Mouse (Mus musculus): ENCODE data around the gene Itgad.
"Not testable (repeated sequence)": the region's sequence is repeated elsewhere in the genome, so short reads cannot be mapped to it uniquely, and the experiment has no call there.

Gene Itgad

DNA sequence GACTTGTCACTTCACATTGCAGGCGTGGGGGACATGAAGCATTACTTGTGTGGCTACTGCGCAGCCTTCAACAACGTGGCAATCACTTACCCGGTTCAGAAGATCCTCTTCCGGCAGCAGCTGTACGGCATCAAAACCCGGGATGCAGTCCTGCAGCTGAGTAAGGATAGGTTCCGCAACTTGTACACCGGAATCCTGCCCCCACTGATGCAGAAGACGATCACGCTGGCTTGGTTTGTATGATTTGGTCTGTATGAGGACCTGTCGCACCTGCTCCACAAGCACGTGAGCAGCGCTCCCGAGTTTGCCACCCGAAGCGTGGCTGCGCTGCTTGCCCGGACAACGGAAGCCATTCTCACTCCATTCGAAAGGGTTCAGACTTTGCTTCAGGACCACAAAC, at the start of gene Itgad:
Gene Itgad (plus strand): TSS at position 301 of the 400 bp plus-strand sequence.
- DNase-seq (ENCODE audit: extremely low spot score, low read depth, low spot score): no peak

DNA sequence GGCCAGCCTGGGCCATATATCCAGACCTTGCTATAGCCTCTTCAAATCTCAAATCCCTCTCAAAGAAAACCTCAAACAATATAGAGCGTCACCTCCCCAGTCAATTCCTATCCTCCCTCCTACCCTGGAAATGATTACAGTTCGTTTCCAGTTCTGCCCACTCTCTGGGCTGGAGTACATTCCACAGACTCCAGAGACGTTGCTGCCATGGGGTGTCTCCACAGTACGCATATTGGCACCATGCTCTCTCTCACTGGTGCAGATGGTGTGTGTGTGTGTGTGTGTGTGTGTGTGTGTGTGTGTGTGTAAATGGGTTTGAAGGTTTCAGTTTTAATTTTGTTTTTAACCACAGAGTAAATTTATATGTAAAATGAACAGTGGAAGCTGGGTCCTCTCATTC, 48.9 kb upstream of the Itgad start:
- DNase-seq (ENCODE audit: extremely low spot score, low read depth, low spot score): no peak

DNA sequence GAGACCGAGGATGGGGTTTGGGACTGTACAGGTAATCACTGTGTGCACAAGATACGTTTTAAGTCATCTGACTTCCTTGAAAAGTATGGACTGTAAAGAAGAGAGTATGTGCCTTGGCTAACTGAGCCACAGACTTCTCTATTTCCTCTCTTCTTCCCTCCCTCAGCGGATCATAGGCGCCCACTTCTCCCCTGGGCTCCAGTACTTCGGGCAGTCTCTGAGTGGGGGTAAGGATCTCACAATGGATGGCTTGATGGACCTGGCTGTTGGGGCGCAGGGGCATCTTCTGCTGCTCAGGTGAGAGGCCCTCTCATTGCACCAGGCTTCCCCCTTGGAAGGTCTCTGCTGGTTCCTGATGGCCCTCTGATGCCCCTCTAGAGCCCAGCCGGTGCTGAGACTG, 46.7 kb upstream of the Itgad start:
- DNase-seq (ENCODE audit: extremely low spot score, low read depth, low spot score): no peak

DNA sequence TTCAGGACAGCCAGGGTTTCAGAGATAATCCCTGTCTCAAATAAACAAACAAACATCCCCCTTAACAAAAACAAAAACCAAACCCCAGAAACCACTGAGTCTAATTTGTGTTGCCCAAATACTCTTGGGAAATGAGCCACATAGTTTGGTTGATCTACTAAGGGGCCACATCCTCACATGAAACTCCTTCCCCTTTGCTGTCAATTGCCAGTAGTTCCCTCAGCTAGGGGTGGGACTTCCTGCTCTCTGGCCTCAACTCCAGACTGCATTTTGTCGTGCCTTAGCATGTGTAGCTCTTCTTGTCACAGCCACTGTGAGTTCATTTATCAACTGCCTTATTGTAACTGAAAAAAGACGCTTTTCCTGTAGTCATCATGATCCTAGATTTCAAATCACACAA, 43.9 kb upstream of the Itgad start:
- no peak for DNase-seq (ENCODE audit: extremely low spot score, low read depth, low spot score)

DNA sequence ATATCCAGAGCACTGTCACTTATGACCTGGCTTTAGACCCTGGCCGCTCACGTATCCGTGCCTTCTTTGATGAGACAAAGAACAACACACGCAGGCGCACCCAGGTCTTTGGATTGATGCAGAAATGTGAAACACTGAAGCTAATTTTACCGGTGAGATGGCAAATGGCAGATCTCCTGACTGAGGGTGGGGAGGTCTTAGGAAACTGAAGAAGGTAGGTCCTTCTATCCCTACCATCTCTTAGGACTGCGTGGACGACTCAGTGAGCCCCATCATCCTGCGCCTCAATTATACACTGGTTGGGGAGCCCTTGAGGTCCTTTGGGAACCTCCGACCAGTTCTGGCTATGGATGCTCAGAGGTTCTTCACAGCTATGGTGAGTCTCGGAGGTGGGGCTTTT, 42.0 kb upstream of the Itgad start:
- DNase-seq (ENCODE audit: extremely low spot score, low read depth, low spot score): no peak

DNA sequence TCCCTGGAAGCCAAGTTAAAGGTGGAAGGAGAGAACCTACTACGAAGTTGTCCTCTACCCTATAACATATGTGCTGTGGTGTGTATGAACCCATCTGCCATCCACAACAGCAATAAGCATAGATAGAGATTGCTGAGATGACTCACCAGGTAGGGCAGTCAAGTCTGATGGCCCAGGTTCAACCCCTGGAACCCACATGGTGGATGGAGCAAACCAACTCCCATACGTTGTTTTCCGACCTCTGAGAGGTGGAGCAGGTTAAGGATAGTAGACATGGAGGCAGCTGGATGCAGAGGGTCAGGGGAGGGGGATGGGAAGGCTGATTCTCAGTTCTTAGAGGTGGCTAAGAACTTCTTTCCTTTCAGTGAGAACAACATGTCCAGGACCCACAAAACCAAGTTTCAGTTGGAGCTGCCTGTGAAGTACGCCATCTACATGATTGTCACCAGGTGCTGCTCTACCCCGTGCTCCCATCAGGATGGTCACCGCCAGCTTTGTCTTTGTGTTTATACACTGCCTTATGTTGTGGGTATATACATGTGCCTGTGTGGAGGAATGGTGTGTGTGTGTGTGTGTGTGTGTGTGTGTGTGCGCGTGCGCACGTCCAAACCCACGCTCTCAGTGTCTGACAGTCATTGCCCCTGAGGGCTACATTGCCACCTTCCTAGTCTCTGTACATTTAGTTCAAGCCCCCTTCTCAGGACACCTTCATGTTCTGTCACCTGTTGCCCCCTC, 39.6 kb upstream of the Itgad start:
- DNase-seq (ENCODE audit: extremely low spot score, low read depth, low spot score): no peak

DNA sequence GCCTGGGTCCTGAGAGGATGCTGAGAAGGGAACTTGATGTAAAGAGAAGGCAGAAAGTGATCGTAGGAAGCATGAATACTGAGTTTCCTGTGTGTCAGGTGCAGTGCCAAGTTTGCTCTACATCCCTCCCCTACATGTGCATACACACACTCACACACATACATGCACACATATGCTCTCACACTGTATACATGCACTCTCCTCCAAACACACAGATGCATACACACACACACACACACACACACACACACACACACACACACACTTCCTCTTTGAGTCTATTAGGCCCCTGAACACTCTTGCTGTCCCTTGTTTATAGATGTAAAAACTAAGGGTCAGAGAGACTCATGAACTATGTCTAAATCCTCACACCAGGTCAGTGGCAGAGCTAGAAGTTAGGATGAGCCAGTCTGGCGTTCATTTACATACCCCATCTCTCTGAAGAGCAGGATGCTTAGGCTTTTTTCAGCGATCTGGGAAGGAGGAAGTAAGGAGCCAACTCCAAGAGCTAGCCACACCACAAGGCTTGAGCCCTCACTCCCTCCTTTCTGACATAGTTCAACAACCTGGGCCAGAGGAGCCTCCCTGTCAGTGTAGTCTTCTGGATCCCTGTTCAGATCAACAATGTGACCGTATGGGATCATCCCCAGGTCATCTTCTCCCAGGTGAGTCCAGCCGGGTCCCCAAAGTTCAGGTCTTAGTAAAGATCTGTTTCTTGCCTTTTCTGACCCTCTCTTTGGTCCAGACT, 38.8 kb upstream of the Itgad start:
- DNase-seq (ENCODE audit: extremely low spot score, low read depth, low spot score): no peak

DNA sequence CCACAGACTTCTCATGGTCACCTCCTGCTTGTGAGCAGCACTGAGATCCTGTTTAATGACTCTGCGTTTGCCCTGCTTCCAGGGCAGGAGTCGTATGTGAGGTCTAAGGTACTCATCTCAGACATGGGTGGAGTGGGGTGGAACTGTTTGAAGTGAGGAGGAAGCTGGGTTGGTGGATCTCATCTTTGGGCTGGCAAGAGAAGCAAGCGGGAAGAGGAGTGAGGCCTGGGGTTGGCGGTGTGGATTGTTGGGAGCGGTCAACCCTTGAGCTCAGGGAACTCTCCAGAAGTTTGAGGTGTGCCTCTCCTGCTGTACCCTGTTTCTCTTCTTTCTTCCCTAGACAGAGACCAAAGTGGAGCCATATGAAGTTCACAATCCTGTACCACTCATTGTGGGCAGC, 37.8 kb upstream of the Itgad start:
- no peak for DNase-seq (ENCODE audit: extremely low spot score, low read depth, low spot score)

DNA sequence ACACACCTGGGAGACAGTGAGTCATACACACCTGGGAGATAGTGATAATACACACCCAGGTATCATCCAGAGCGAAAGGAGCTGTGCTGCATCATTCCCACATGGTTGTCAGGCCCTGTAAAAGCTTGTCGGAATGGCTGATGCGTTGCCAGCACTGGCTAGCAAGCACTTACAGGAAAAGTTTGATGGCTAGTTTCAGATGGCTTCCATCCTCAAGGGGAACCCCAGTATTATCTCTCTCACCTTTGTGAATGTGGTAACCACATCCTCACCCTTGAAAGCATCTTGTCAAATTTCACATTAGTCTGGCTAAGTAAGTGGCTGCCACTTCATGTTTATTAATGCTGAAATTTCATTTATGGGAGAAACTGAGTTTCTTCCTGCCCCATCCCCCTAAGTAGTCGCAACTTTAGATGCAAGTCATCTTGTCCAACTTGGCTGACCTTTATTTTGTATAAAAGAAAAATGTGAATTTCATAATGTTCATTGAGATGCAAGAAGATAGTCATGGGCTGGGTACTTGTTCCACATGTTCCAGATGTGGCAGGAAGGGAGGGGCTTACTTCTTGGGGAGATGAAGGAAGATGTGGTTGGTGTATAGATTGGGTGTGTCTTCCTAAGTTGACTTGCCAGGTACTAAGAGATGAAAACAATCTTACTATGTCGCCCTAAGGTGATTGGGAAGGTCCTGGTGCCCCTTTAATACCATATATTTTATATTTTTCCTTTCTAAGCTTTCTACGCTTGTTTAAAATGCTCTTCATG, 34.3 kb upstream of the Itgad start:
- no peak for DNase-seq (ENCODE audit: extremely low spot score, low read depth, low spot score)

DNA sequence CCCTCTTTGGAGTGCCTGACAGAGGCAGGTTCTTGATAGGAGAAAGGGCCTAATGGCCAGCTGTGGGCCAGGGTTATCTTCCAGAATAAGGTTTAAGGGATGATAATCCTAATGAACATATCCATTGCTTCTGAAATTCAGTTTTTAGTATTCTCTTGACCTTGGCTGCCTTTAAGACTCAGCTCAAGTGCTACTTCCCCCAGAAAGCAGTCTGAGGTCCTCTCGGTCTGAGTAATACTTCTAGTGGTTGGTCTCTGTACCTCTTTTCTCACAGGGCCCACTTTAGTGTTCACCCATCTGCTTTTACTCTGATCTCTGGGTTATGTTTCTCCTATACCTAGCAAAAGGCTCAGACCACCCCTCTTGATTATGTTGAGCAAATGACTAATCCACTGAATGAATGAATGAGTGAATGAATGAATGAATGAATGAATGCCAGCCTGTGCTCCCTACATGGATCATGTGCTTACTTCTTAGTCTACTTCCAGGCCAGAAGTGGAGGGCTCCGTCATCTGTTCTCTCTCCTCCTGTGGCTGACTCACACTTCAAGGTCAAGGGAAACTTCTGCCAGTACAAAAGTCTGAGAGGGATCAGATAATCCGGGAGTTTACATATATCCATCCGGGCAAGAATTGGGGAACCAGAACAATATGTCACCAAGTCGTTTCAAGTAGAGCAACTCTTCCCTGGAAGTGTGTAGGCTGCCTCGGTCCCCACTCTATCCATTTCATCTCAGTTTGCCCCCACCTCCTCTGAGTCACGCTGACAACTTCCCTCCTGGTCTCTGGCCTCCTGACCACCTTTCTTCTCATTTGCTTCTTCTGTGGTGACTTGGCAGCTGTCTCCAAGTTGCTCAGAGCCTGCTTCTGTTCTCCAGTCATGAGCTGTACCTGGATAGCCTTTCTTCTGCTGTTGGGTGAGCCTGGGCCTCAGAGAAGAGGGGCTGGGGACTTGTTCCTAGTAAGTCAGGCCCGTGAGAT, 25.1 kb upstream of the Itgad start, which contains the start of gene Itgax:
Gene Itgax (plus strand): TSS at position 807 of the 980 bp plus-strand sequence.
- DNase-seq (ENCODE audit: extremely low spot score, low read depth, low spot score): no peak

DNA sequence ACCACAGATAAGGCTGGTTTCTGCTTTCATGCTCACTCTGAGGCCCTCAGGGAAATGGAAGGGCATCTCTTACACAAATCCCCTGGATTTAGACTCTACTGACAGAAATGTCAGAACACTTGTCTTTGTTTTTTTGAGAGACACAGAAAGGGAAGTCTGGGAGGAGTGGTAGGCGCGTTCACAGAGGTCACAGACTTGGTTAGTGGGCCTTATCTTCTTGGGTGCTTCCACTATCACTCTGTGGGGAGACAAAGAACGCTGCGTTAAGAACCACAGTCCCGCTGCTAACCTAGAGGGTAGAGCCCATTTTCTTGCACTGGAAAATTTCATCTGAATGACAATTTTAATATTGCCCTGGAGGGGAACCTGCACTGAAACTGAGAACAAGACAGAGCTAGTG, 22.0 kb upstream of the Itgad start:
- DNase-seq (ENCODE audit: extremely low spot score, low read depth, low spot score): no peak

DNA sequence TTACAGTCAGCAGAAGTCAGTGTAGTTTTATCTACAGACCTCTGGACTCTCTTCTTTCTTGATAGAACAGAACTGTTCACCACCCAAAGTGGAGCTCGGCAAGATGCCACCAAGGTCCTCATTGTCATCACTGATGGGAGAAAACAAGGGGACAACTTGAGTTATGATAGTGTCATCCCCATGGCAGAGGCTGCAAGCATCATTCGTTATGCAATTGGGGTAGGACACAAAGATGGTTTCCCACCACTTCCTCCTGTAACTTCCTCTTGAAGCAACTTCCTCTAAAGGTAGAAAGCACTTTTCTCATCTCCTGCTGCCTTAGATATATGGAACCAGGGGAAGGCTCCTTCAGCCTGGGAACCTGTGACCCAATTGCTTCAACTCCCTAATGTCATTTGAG, 20.6 kb upstream of the Itgad start:
- no peak for DNase-seq (ENCODE audit: extremely low spot score, low read depth, low spot score)

DNA sequence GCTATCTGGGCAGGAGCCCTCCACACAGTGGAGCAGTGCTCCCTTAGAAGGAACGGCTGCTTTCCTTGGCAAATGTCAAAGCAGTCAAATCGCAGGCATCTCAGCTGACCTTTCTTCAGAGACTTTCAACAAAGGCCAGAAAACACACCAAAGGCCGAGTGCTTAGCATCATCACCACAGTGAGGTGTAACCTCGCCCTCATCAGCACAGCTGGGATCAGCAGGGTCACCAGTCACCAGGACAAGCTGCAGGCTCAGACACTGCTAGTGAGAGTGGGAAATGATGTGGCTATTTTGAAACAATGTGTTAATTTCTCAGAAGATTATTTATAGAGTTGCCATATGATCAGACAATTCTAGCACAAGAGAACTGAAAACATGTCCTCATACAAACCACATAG, 17.2 kb upstream of the Itgad start:
- no peak for DNase-seq (ENCODE audit: extremely low spot score, low read depth, low spot score)

DNA sequence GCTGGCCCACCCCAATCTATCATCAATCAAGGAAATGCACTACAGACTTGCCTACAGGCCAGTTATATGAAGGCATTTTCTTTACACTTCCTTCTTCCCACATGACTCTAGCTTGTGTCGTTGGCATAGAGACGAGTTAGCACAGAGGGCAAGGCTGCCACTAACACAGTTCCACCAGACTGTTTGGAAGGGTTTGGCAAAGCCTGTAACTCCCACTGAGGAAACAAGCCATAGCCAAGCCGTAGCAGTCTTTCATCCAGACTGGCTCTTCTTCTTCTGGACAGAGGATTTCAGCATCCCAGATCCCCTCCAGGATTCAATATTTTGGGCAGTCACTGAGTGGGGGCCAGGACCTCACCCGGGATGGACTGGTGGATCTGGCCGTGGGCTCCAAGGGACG, 14.6 kb upstream of the Itgad start:
- no peak for DNase-seq (ENCODE audit: extremely low spot score, low read depth, low spot score)

DNA sequence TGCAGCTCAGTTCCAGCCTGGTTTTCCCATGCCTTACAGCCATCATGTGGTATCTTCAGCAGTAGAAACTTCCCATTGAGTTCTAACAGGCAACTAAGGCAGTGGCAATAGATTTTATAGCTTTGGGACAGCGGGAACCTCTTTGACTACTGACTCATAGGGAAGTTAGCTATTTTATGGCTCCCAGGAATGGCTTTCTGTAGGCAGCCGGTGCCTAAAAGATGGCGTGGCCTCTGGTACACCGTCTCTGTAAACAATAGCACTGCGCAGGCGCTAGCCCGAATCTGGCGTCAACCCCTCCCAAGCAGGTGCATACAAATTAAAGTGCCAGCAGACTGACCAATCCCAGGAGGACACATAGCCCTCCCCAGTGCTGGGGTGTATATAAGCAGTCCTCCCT, 3.2 kb upstream of the Itgad start:
- no peak for DNase-seq (ENCODE audit: extremely low spot score, low read depth, low spot score)

DNA sequence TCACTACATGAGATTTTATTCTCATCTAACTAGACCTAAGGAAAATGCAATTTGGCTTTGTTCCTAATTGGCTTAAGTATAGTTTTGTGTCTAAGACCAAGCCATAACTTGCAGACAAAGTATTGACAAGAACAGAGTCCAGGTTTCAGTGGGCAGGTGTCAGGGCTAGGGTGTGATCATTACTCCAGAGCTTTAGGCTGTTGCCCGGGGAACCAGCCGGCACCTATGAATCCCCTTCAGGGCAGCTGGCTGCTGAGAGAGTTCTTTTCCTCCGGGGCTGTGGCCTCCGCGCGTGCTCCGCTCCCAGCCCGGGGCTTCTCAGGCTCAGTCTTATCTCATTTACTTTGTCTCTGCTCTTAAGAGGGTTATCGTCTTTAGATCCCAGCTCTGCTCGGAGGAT, 748 bp downstream of the Itgad start:
- no peak for DNase-seq (ENCODE audit: extremely low spot score, low read depth, low spot score)

DNA sequence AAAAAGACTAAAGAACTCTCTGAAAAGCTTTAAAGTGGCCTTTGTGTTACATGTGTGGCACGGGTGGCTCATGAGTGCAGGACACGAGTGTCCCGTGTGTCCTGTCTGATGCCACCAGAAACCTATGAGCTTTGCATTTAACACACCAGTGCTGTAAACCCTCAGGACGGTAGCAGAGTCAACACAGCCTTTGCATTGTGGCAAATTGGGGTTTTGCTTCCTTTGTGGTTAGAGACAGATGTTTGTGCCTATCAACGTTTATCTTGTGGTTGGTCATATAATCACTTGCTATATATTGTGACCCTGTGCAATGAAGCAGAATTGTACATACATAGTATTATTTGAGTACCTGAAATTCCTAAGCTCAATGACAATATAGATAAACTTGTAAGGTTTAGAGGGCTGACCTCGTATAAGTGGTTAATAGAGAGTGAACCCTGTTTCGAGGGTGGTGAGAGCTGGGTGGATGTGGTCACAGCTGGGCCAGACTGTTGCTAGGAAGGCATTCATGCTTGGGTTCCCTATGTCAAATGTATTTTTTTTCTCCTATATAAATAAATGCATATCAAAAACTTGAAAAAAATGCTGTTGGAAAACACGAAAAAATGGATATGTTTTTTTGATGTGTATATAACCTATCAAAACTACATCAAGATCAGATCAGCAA, 4.6 kb downstream of the Itgad start:
- DNase-seq (ENCODE audit: extremely low spot score, low read depth, low spot score): not testable (repeated sequence)

DNA sequence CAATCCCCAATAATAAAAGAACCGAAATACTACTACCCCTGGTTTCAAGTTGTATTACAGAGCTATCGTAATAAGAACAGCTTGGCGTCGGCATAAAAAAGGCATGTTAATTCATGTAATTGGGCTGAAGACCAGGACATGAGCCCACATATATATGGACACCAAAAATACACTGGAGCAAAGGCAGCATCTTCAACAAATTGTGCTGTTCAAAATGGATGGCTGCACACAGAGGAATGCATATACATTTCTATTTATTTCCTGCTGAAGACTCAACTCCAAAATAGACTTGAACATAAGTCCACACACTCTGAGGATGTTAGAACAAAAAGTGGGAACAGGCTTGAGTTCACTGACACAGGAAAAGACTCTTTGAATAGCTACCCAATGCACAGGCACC, 9.8 kb downstream of the Itgad start:
- no peak for DNase-seq (ENCODE audit: extremely low spot score, low read depth, low spot score)

DNA sequence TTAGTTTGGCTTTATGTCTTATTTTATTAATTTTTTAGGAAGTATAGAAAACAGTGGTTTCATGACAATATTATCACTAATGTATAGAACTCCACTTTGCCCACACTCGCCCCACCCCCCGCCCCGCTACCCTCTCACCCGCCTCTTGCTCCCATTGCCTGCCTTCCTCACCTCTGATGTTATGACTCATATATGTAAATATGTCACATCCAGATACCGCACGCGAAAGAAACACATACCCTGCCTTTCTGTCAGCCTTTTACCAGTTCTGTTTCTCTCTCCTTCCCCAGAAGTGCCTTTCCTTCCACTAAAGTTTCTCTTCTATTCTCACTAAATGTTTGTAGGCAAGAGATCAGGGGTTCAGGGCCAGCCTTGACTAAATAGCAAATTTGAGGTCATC, 12.2 kb downstream of the Itgad start:
- no peak for DNase-seq (ENCODE audit: extremely low spot score, low read depth, low spot score)

DNA sequence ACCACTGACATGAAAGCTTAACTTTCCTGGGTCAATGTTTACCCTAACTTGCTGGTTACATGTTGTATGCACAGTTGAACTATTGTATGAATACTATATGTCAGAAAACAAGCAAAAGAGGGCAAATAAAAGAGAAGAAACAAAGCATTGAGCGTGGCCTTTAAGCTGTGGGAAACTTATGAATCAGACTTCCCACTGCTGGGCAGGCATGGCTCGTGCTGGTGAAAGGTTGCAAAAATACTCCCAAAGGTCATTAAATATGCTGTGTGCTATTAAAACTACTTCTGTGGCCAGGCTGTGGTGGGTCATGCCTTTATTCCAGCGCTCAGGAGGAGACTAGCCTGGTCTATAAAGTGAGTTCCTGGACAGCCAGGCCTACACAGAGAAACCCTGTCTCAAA, 15.8 kb downstream of the Itgad start:
- no peak for DNase-seq (ENCODE audit: extremely low spot score, low read depth, low spot score)

Data from hindlimb bud, embryonic 11.5 days (tissue).